Mouse (Mus musculus): ENCODE measurements around the gene Gm20388.

GRCm38 (mm10) chr8:120486477-120487376 is 576.1 kb downstream of the Gm20388 start:
- TF ChIP-seq POLR2A (IDR thresholded peaks at IDR 0.05; ENCODE audit: borderline replicate concordance, extremely low read depth, insufficient read depth, insufficient read length, poor library complexity, severe bottlenecking): no peak; the same call in 1 of the 2 replicates
- no peak for TF ChIP-seq CTCF (IDR thresholded peaks at IDR 0.05; ENCODE audit: borderline replicate concordance, extremely low read depth, insufficient read depth, insufficient read length)

Measured in brain, embryonic 14.5 days (tissue).